Mouse (Mus musculus) hindbrain, embryonic 10.5 days (tissue): ENCODE measurements around the gene Snapc3. TPM values are rescaled to one million over a fixed set of nuclear protein-coding genes. Genes with fewer than 3 reads are reported as not detected.

ENCODE experiments used
- DNase-seq: peaks from one replicate; pipeline ENCODE4 v3.0.0-alpha.2; 2017; ENCODE audit warnings: low spot score
- H3K27ac ChIP-seq: fragments of 300-500 bp; sonication (generic); 2 replicates; pipeline ENCODE4 v1.5.1; 2016; ENCODE audit warnings: mild to moderate bottlenecking, moderate library complexity
- H3K27me3 ChIP-seq: fragments of 300-500 bp; sonication (generic); 2 replicates; pipeline ENCODE4 v1.6.1; 2016; ENCODE audit warnings: mild to moderate bottlenecking; ENCODE audit not compliant: poor library complexity, insufficient read depth, severe bottlenecking
- H3K36me3 ChIP-seq: fragments of 300-500 bp; sonication (generic); 2 replicates; pipeline ENCODE4 v1.6.1; 2016; ENCODE audit warnings: mild to moderate bottlenecking, moderate library complexity
- H3K4me1 ChIP-seq: fragments of 300-500 bp; sonication (generic); replicated peaks from 2 replicates; pipeline ENCODE4 v1.6.1; 2016; ENCODE audit warnings: mild to moderate bottlenecking
- H3K4me3 ChIP-seq: fragments of 300-500 bp; sonication (generic); 2 replicates; pipeline ENCODE4 v1.5.1; 2016; ENCODE audit warnings: mild to moderate bottlenecking, moderate library complexity
- H3K9me3 ChIP-seq: fragments of 300-500 bp; sonication (generic); 2 replicates; pipeline ENCODE4 v1.6.1; 2016; ENCODE audit warnings: mild to moderate bottlenecking, moderate library complexity
- WGBS: fragments of 180-500 bp; shearing (Covaris S2); methylation state at CpG from one replicate; pipeline ENCODE4 v1.1.7; 2016; 5-methylcytosine and 5-hydroxymethylcytosine counted together
- polyA plus RNA-seq: library from polyadenylated mRNA; unstranded; fragments of >200 nt; fragmentation: Nextera tagmentation; extraction: Ambion mirVana; gene quantifications from 2 replicates; pipeline ENCODE4 v1.2.1, GENCODE M21; 2016

Snapc3 gene
- polyA plus RNA-seq, 1 experiment from 2014 or later, result 65.1 TPM

GRCm38 (mm10) chr4:83396996-83397770 is 20.3 kb upstream of the Snapc3 start:
- H3K36me3 ChIP-seq, result no peaks in the 10 kb centered on the region
- no peak overlapping the region for H3K27ac ChIP-seq
- no peaks in the 10 kb centered on the region for H3K9me3 ChIP-seq
- H3K27me3 ChIP-seq, result no peaks in the 10 kb centered on the region
- H3K4me3 ChIP-seq, result no peak overlapping the region
- peaks cover 3% of the 10 kb centered on the region; the same call in 1 of the 2 replicates for H3K4me1 ChIP-seq
- no peak for DNase-seq
- WGBS, result 77% methylated on average over 9 of the region's 9 CpGs

GRCm38 (mm10) chr4:83398527-83398926 is 19.0 kb upstream of the Snapc3 start:
- no peaks in the 10 kb centered on the region for H3K36me3 ChIP-seq
- 79% methylated on average over 2 of the region's 2 CpGs for WGBS
- H3K9me3 ChIP-seq, result peaks cover 9% of the 10 kb centered on the region; the same call in 1 of the 2 replicates
- no peak overlapping the region for H3K27ac ChIP-seq
- no peak overlapping the region for H3K4me3 ChIP-seq
- no peaks in the 10 kb centered on the region for H3K27me3 ChIP-seq
- peaks cover 3% of the 10 kb centered on the region; the same call in 1 of the 2 replicates for H3K4me1 ChIP-seq
- DNase-seq, result no peak

- DNase-seq, result no peak
- no peak overlapping the region for H3K27ac ChIP-seq
- H3K36me3 ChIP-seq, result no peaks in the 10 kb centered on the region
- peaks cover 10% of the 10 kb centered on the region; the same call in 1 of the 2 replicates for H3K9me3 ChIP-seq
- no peaks in the 10 kb centered on the region for H3K27me3 ChIP-seq
- WGBS, result 86% methylated on average over 7 of the region's 7 CpGs
- H3K4me1 ChIP-seq, result peaks cover 3% of the 10 kb centered on the region; the same call in 1 of the 2 replicates
- H3K4me3 ChIP-seq, result no peak overlapping the region
Observed at GRCm38 (mm10) chr4:83400691-83401595, 16.6 kb upstream of the Snapc3 start.

- Histone ChIP-seq H3K4me3 (no peak overlapping the region), H3K36me3 (no peaks in the 10 kb centered on the region), H3K27me3 (no peaks in the 10 kb centered on the region), H3K27ac (no peak overlapping the region), H3K9me3 (peaks cover 10% of the 10 kb centered on the region; the same call in 1 of the 2 replicates), H3K4me1 (peaks cover 3% of the 10 kb centered on the region; the same call in 1 of the 2 replicates)
- no peak for DNase-seq
Observed at GRCm38 (mm10) chr4:83401712-83402111, 15.8 kb upstream of the Snapc3 start.

GRCm38 (mm10) chr4:83407688-83408087 is 9.8 kb upstream of the Snapc3 start:
- H3K4me3 ChIP-seq, result no peak overlapping the region
- WGBS, result 92% methylated on average over 6 of the region's 6 CpGs
- H3K27me3 ChIP-seq, result no peaks in the 10 kb centered on the region
- no peaks in the 10 kb centered on the region for H3K4me1 ChIP-seq
- no peak overlapping the region for H3K27ac ChIP-seq
- H3K36me3 ChIP-seq, result no peaks in the 10 kb centered on the region
- H3K9me3 ChIP-seq, result peaks cover 24% of the 10 kb centered on the region
- no peak for DNase-seq

GRCm38 (mm10) chr4:83409867-83410505 is 7.5 kb upstream of the Snapc3 start:
- no peak for DNase-seq
- Histone ChIP-seq H3K4me3 (no peak overlapping the region), H3K36me3 (no peaks in the 10 kb centered on the region), H3K27ac (no peak overlapping the region), H3K27me3 (no peaks in the 10 kb centered on the region), H3K9me3 (peaks cover 14% of the 10 kb centered on the region), H3K4me1 (no peaks in the 10 kb centered on the region)
- 95% methylated on average over 4 of the region's 4 CpGs for WGBS

- Histone ChIP-seq H3K4me3 (no peak overlapping the region), H3K4me1 (peaks cover 5% of the 10 kb centered on the region; the same call in 1 of the 2 replicates), H3K36me3 (no peaks in the 10 kb centered on the region), H3K27ac (no peak overlapping the region), H3K27me3 (no peaks in the 10 kb centered on the region), H3K9me3 (peaks cover 14% of the 10 kb centered on the region)
- no peak for DNase-seq
- 87% methylated on average over 3 of the region's 3 CpGs for WGBS
Observed at GRCm38 (mm10) chr4:83412060-83412459, 5.5 kb upstream of the Snapc3 start.

- Histone ChIP-seq H3K4me3 (no peak overlapping the region), H3K27ac (no peak overlapping the region), H3K36me3 (peaks cover 5% of the 10 kb centered on the region), H3K27me3 (no peaks in the 10 kb centered on the region), H3K4me1 (peaks cover 16% of the 10 kb centered on the region), H3K9me3 (no peaks in the 10 kb centered on the region; the same call in 1 of the 2 replicates)
- WGBS, result 87% methylated on average over 5 of the region's 5 CpGs
- no peak for DNase-seq
Observed at GRCm38 (mm10) chr4:83414241-83414824, 3.2 kb upstream of the Snapc3 start.

- under 1% methylated on average over 30 of the region's 30 CpGs for WGBS
- no peak for DNase-seq
Observed at GRCm38 (mm10) chr4:83417820-83418186, 279 bp downstream of the Snapc3 start.

GRCm38 (mm10) chr4:83418781-83419180 is 1.3 kb downstream of the Snapc3 start:
- no peaks in the 10 kb centered on the region; the same call in 1 of the 2 replicates for H3K9me3 ChIP-seq
- no peak overlapping the region for H3K27ac ChIP-seq
- H3K27me3 ChIP-seq, result no peaks in the 10 kb centered on the region
- no peak for DNase-seq
- WGBS, result 80% methylated on average over 2 of the region's 2 CpGs
- H3K4me1 ChIP-seq, result peaks cover 16% of the 10 kb centered on the region
- H3K36me3 ChIP-seq, result peaks cover 35% of the 10 kb centered on the region
- peak overlapping the region; percentile 96 for H3K4me3 ChIP-seq

More at GRCm38 (mm10) chr4:83417820-83418186, 279 bp downstream of the Snapc3 start:
- H3K4me3 ChIP-seq, result peak overlapping the region; percentile 96
- H3K9me3 ChIP-seq, result no peaks in the 10 kb centered on the region; the same call in 1 of the 2 replicates
- no peaks in the 10 kb centered on the region for H3K27me3 ChIP-seq
- peaks cover 26% of the 10 kb centered on the region for H3K36me3 ChIP-seq
- H3K4me1 ChIP-seq, result peaks cover 16% of the 10 kb centered on the region
- H3K27ac ChIP-seq, result peak overlapping the region; percentile 93

- peaks cover 6% of the 10 kb centered on the region for H3K4me1 ChIP-seq
- DNase-seq, result no peak
- peaks cover 84% of the 10 kb centered on the region for H3K36me3 ChIP-seq
- H3K27me3 ChIP-seq, result no peaks in the 10 kb centered on the region
- no peaks in the 10 kb centered on the region for H3K9me3 ChIP-seq
- 94% methylated on average over 6 of the region's 6 CpGs for WGBS
- no peak overlapping the region for H3K4me3 ChIP-seq
- H3K27ac ChIP-seq, result no peak overlapping the region
Observed at GRCm38 (mm10) chr4:83423641-83424040, 6.1 kb downstream of the Snapc3 start.

GRCm38 (mm10) chr4:83425119-83425518 is 7.6 kb downstream of the Snapc3 start:
- no peak for DNase-seq
- Histone ChIP-seq H3K4me3 (no peak overlapping the region), H3K4me1 (no peaks in the 10 kb centered on the region), H3K27ac (no peak overlapping the region), H3K9me3 (no peaks in the 10 kb centered on the region), H3K36me3 (peaks cover 90% of the 10 kb centered on the region), H3K27me3 (no peaks in the 10 kb centered on the region)
- 97% methylated on average over 4 of the region's 4 CpGs for WGBS
